Mouse (Mus musculus) embryonic fibroblast, embryonic 13.5 days (primary cell): Measurements from ENCODE around the gene Gm43720.

Source experiments
- CTCF ChIP-seq: IDR thresholded peaks from 2 replicates; pipeline ENCODE4 v1.5.1; 2011; ENCODE audit warnings: mild to moderate bottlenecking, control low read depth, low read length, moderate library complexity, borderline replicate concordance; ENCODE audit not compliant: insufficient read depth
- POLR2A ChIP-seq: IDR thresholded peaks from 2 replicates; pipeline ENCODE4 v1.6.1; 2011; ENCODE audit warnings: low read depth, mild to moderate bottlenecking, control low read depth, low read length, moderate library complexity

- TF ChIP-seq CTCF, result no peak
- no peak for TF ChIP-seq POLR2A
Measured at GRCm38 (mm10) chr5:138260051-138260450, 19.7 kb downstream of the Gm43720 start.
